Mouse (Mus musculus): Measurements from ENCODE around the gene Cd47.

DNA sequence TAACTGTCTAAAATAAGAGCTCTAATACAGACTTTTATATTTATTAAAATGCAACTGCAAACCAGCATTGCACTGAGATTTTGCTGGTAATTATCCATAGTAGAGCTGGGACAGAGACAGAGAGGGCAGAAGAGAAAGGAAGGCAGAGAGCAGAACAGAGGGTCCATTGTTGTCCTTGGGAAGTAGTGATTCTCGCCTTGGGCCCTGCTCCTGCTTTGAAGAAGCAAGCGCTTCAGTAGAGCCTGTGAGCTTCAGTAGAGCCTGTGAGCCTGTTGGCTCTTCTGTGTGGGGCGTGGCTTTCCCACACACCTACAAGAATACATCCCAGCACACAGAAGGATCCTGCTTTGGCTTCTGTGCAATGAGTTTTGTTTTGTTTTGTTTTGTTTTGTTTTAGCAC, 47.0 kb upstream of the Cd47 start:
- TF ChIP-seq CTCF (IDR thresholded peaks at IDR 0.05; ENCODE audit: low read depth) (no peak), EP300 (optimal IDR thresholded peaks at IDR 0.05) (no peak)

All from stomach, postnatal 0 days (tissue).